Mouse (Mus musculus): ENCODE results near the gene Dner. TPM values are rescaled to one million over a fixed set of nuclear protein-coding genes. Genes with fewer than 3 reads are reported as not detected.

Gene Dner
- polyA plus RNA-seq, 1 experiment from 2014 or later, result 0.67 TPM

- ATAC-seq (replicated peaks; ENCODE audit: insufficient number of reproducible peaks, insufficient read depth, low FRiP score, low read depth), result no peak
- Histone ChIP-seq H3K9me3 (replicated peaks) (no peaks in the 10 kb centered on the region), H3K4me2 (no peak overlapping the region), H3K27me3 (no peaks in the 10 kb centered on the region), H3K27ac (no peak overlapping the region), H3K4me1 (replicated peaks) (no peaks in the 10 kb centered on the region), H3K36me3 (no peaks in the 10 kb centered on the region), H3K9ac (no peak overlapping the region), H3K4me3 (no peak overlapping the region)
- 70% methylated on average over 4 of the region's 4 CpGs for WGBS
These were observed 308.4 kb downstream of the Dner start for GRCm38 (mm10) chr1:84387616-84388015.

- WGBS, result 58% methylated on average over 8 of the region's 8 CpGs
- Histone ChIP-seq H3K4me2 (no peak overlapping the region), H3K4me1 (replicated peaks) (no peaks in the 10 kb centered on the region), H3K9me3 (replicated peaks) (no peaks in the 10 kb centered on the region), H3K27me3 (no peaks in the 10 kb centered on the region), H3K9ac (no peak overlapping the region), H3K36me3 (no peaks in the 10 kb centered on the region), H3K27ac (no peak overlapping the region), H3K4me3 (no peak overlapping the region)
- ATAC-seq (replicated peaks; ENCODE audit: insufficient number of reproducible peaks, insufficient read depth, low FRiP score, low read depth), result no peak
These were observed 309.4 kb downstream of the Dner start for GRCm38 (mm10) chr1:84386481-84387146.

GRCm38 (mm10) chr1:84382709-84383108 is 313.3 kb downstream of the Dner start:
- Histone ChIP-seq H3K4me1 (replicated peaks) (no peaks in the 10 kb centered on the region), H3K9ac (no peak overlapping the region), H3K4me3 (no peak overlapping the region), H3K9me3 (replicated peaks) (no peaks in the 10 kb centered on the region), H3K27ac (no peak overlapping the region), H3K4me2 (no peak overlapping the region), H3K36me3 (no peaks in the 10 kb centered on the region), H3K27me3 (no peaks in the 10 kb centered on the region)
- 69% methylated on average over 1 of the region's 1 CpGs for WGBS
- ATAC-seq (replicated peaks; ENCODE audit: insufficient number of reproducible peaks, insufficient read depth, low FRiP score, low read depth), result no peak

GRCm38 (mm10) chr1:84382064-84382463 is 314.0 kb downstream of the Dner start:
- ATAC-seq (replicated peaks; ENCODE audit: insufficient number of reproducible peaks, insufficient read depth, low FRiP score, low read depth), result no peak
- H3K27me3 ChIP-seq, result no peaks in the 10 kb centered on the region
- H3K36me3 ChIP-seq, result no peaks in the 10 kb centered on the region
- H3K27ac ChIP-seq, result no peak overlapping the region
- 85% methylated on average over 5 of the region's 5 CpGs for WGBS
- no peak overlapping the region for H3K9ac ChIP-seq
- no peaks in the 10 kb centered on the region for H3K4me1 ChIP-seq (replicated peaks)
- no peak overlapping the region for H3K4me2 ChIP-seq
- H3K9me3 ChIP-seq (replicated peaks), result no peaks in the 10 kb centered on the region
- no peak overlapping the region for H3K4me3 ChIP-seq

- ATAC-seq (replicated peaks; ENCODE audit: insufficient number of reproducible peaks, insufficient read depth, low FRiP score, low read depth), result no peak
- WGBS, result 84% methylated on average over 3 of the region's 3 CpGs
These were observed 315.1 kb downstream of the Dner start for GRCm38 (mm10) chr1:84380895-84381294.

GRCm38 (mm10) chr1:84367733-84368132 is 328.3 kb downstream of the Dner start:
- no peak overlapping the region for H3K27ac ChIP-seq
- H3K9me3 ChIP-seq (replicated peaks), result no peaks in the 10 kb centered on the region
- no peak overlapping the region for H3K4me2 ChIP-seq
- no peak for ATAC-seq (replicated peaks; ENCODE audit: insufficient number of reproducible peaks, insufficient read depth, low FRiP score, low read depth)
- no peak overlapping the region for H3K9ac ChIP-seq
- WGBS, result 65% methylated on average over 3 of the region's 3 CpGs
- H3K36me3 ChIP-seq, result no peaks in the 10 kb centered on the region
- H3K27me3 ChIP-seq, result no peaks in the 10 kb centered on the region
- H3K4me3 ChIP-seq, result no peak overlapping the region
- no peaks in the 10 kb centered on the region for H3K4me1 ChIP-seq (replicated peaks)

More at GRCm38 (mm10) chr1:84380895-84381294, 315.1 kb downstream of the Dner start:
- Histone ChIP-seq H3K9me3 (replicated peaks) (no peaks in the 10 kb centered on the region), H3K4me3 (no peak overlapping the region), H3K4me2 (no peak overlapping the region), H3K27ac (no peak overlapping the region), H3K27me3 (no peaks in the 10 kb centered on the region), H3K9ac (no peak overlapping the region), H3K36me3 (no peaks in the 10 kb centered on the region), H3K4me1 (replicated peaks) (no peaks in the 10 kb centered on the region)

- Histone ChIP-seq H3K9ac (no peak overlapping the region), H3K27ac (no peak overlapping the region), H3K4me3 (no peak overlapping the region), H3K9me3 (replicated peaks) (no peaks in the 10 kb centered on the region), H3K27me3 (no peaks in the 10 kb centered on the region), H3K4me1 (replicated peaks) (no peaks in the 10 kb centered on the region), H3K36me3 (no peaks in the 10 kb centered on the region), H3K4me2 (no peak overlapping the region)
- WGBS, result 55% methylated on average over 3 of the region's 3 CpGs
- ATAC-seq (replicated peaks; ENCODE audit: insufficient number of reproducible peaks, insufficient read depth, low FRiP score, low read depth), result no peak
These were observed 329.5 kb downstream of the Dner start for GRCm38 (mm10) chr1:84366553-84366952.

- Histone ChIP-seq H3K4me1 (replicated peaks) (no peaks in the 10 kb centered on the region), H3K27ac (no peak within 1 kb of the TSS), H3K9me3 (replicated peaks) (no peaks in the 10 kb centered on the region), H3K36me3 (no peaks in the 10 kb centered on the region), H3K4me2 (no peak within 1 kb of the TSS), H3K27me3 (no peaks in the 10 kb centered on the region), H3K9ac (no peak within 1 kb of the TSS), H3K4me3 (no peak within 1 kb of the TSS)
- 86% methylated on average over 8 of the region's 8 CpGs for WGBS
- no peak for ATAC-seq (replicated peaks; ENCODE audit: insufficient number of reproducible peaks, insufficient read depth, low FRiP score, low read depth)
These were observed 332.1 kb downstream of the Dner start, which contains the start of gene Pid1 for GRCm38 (mm10) chr1:84363967-84364366. Pid1 (minus strand) TSS chr1:84364180.

GRCm38 (mm10) chr1:84362709-84363617 is 333.1 kb downstream of the Dner start:
- 74% methylated on average over 7 of the region's 7 CpGs for WGBS
- Histone ChIP-seq H3K36me3 (no peaks in the 10 kb centered on the region), H3K9ac (no peak overlapping the region), H3K4me1 (replicated peaks) (no peaks in the 10 kb centered on the region), H3K4me2 (no peak overlapping the region), H3K4me3 (no peak overlapping the region), H3K27me3 (no peaks in the 10 kb centered on the region), H3K9me3 (replicated peaks) (no peaks in the 10 kb centered on the region), H3K27ac (no peak overlapping the region)
- ATAC-seq (replicated peaks; ENCODE audit: insufficient number of reproducible peaks, insufficient read depth, low FRiP score, low read depth), result no peak

GRCm38 (mm10) chr1:84362209-84362608 is 333.8 kb downstream of the Dner start:
- Histone ChIP-seq H3K9ac (no peak overlapping the region), H3K4me1 (replicated peaks) (no peaks in the 10 kb centered on the region), H3K4me2 (no peak overlapping the region), H3K9me3 (replicated peaks) (no peaks in the 10 kb centered on the region), H3K27ac (no peak overlapping the region), H3K27me3 (no peaks in the 10 kb centered on the region), H3K4me3 (no peak overlapping the region), H3K36me3 (no peaks in the 10 kb centered on the region)
- ATAC-seq (replicated peaks; ENCODE audit: insufficient number of reproducible peaks, insufficient read depth, low FRiP score, low read depth), result no peak
- WGBS, result 61% methylated on average over 1 of the region's 1 CpGs

GRCm38 (mm10) chr1:84361389-84361788 is 334.6 kb downstream of the Dner start:
- Histone ChIP-seq H3K27ac (no peak overlapping the region), H3K4me1 (replicated peaks) (no peaks in the 10 kb centered on the region), H3K4me2 (no peak overlapping the region), H3K4me3 (no peak overlapping the region), H3K9me3 (replicated peaks) (no peaks in the 10 kb centered on the region), H3K27me3 (no peaks in the 10 kb centered on the region), H3K36me3 (no peaks in the 10 kb centered on the region), H3K9ac (no peak overlapping the region)
- WGBS, result 60% methylated on average over 3 of the region's 3 CpGs
- ATAC-seq (replicated peaks; ENCODE audit: insufficient number of reproducible peaks, insufficient read depth, low FRiP score, low read depth), result no peak

All from heart, embryonic 15.5 days (tissue).